Mouse (Mus musculus) midbrain, embryonic 14.5 days (tissue): ENCODE data around the gene Hipk2. TPM values are rescaled to one million over a fixed set of nuclear protein-coding genes. Genes with fewer than 3 reads are reported as not detected.

Experiments
- ATAC-seq: fragments of 200-750 bp; cut with Nextera tagmentation; 2 replicates; pipeline ENCODE4 v1.8.0; 2017; ENCODE audit warnings: moderate number of reproducible peaks, moderate library complexity; ENCODE audit not compliant: low FRiP score, low TSS enrichment
- DNase-seq: peaks from one replicate; pipeline ENCODE4 v3.0.0-alpha.2; 2015
- H3K27ac ChIP-seq: fragments of 300-500 bp; sonication (generic); replicated peaks from 2 replicates; pipeline ENCODE4 v1.5.1; 2014; ENCODE audit warnings: mild to moderate bottlenecking, low read depth, low read length, moderate library complexity
- H3K27me3 ChIP-seq: fragments of 300-500 bp; sonication (generic); 2 replicates; pipeline ENCODE4 v1.6.1; 2014; ENCODE audit warnings: low read length, control low read depth, mixed read lengths; ENCODE audit not compliant: control insufficient read depth, insufficient read depth
- H3K36me3 ChIP-seq: fragments of 300-500 bp; sonication (generic); 2 replicates; pipeline ENCODE4 v1.6.1; 2014; ENCODE audit warnings: low read length, control low read depth; ENCODE audit not compliant: control insufficient read depth, insufficient read depth
- H3K4me1 ChIP-seq: fragments of 300-500 bp; sonication (generic); 2 replicates; pipeline ENCODE4 v1.6.1; 2014; ENCODE audit warnings: mild to moderate bottlenecking, antibody characterized with exemption, low read length, control low read depth; ENCODE audit not compliant: control insufficient read depth, insufficient read depth
- H3K4me2 ChIP-seq: fragments of 300-500 bp; sonication (generic); 2 replicates; pipeline ENCODE4 v1.6.1; 2014; ENCODE audit warnings: mild to moderate bottlenecking, low read length, moderate library complexity
- H3K4me3 ChIP-seq: fragments of 300-500 bp; sonication (generic); replicated peaks from 2 replicates; pipeline ENCODE4 v1.5.1; 2014; ENCODE audit warnings: low read depth, low read length
- H3K9ac ChIP-seq: fragments of 300-500 bp; sonication (generic); replicated peaks from 2 replicates; pipeline ENCODE4 v1.6.1; 2014; ENCODE audit warnings: mild to moderate bottlenecking, low read length, moderate library complexity
- H3K9me3 ChIP-seq: fragments of 300-500 bp; sonication (generic); 2 replicates; pipeline ENCODE4 v1.6.1; 2016; ENCODE audit warnings: low read length, control low read depth, mixed read lengths; ENCODE audit not compliant: control insufficient read depth
- WGBS: fragments of 180-500 bp; shearing (Covaris S2); extraction: QIAGEN DNeasy Blood & Tissue Kit; methylation state at CpG from one replicate; pipeline ENCODE4 v1.1.7; 2014; 5-methylcytosine and 5-hydroxymethylcytosine counted together
- polyA plus RNA-seq: library from polyadenylated mRNA; unstranded; fragments of >200 nt; fragmentation: Nextera tagmentation; extraction: Ambion mirVana; gene quantifications from 2 replicates; pipeline ENCODE4 v1.2.1, GENCODE M21; 2014

The Hipk2 gene
- polyA plus RNA-seq, 1 experiment from 2014 or later, result 41.3 TPM

GRCm38 (mm10) chr6:38779411-38779810, 96.6 kb downstream of the Hipk2 start:
- Histone ChIP-seq H3K4me1 (no peaks in the 10 kb centered on the region; the same call in 1 of the 2 replicates), H3K4me2 (no peak overlapping the region), H3K9me3 (no peaks in the 10 kb centered on the region), H3K9ac (no peak overlapping the region), H3K27me3 (no peaks in the 10 kb centered on the region), H3K27ac (no peak overlapping the region), H3K4me3 (no peak overlapping the region), H3K36me3 (no peaks in the 10 kb centered on the region)
- ATAC-seq (no peak), DNase-seq (no peak)
- 95% methylated on average over 7 of the region's 7 CpGs for WGBS

GRCm38 (mm10) chr6:38778887-38779286, 97.1 kb downstream of the Hipk2 start:
- Histone ChIP-seq H3K4me2 (no peak overlapping the region), H3K27ac (no peak overlapping the region), H3K9ac (no peak overlapping the region), H3K4me3 (no peak overlapping the region), H3K36me3 (no peaks in the 10 kb centered on the region), H3K9me3 (no peaks in the 10 kb centered on the region), H3K27me3 (no peaks in the 10 kb centered on the region), H3K4me1 (no peaks in the 10 kb centered on the region; the same call in 1 of the 2 replicates)
- ATAC-seq (no peak), DNase-seq (no peak)

DNA sequence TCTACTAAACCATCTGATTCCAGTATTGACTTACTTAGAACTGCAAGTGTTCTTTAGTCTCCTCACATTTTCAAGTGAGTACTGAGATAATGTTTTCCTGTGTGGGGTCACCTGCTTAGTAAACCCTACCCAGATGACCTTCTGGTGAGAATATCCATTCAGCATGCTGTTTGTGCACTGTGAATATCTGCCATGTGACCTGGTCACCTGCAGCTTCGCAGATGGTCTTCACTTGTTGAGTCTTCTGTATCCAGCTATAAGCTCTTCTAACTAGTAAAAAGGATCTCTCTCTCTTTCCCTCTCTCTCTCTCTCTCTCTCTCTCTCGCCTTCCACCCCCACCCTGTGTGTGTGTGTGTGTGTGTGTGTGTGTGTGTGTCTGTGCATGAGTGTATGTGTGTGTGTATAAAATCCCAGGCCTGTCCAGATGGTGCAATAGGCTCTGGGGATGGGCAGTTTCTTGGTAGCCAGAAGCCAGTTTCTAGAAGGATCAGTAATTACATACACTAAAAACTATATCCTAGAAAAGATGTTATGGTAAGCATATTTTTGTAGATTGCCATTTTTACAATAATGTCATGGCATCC, 99.9 kb downstream of the Hipk2 start:
- H3K27ac ChIP-seq, result no peak overlapping the region
- ATAC-seq (no peak), DNase-seq (no peak)
- H3K36me3 ChIP-seq, result no peaks in the 10 kb centered on the region
- no peak overlapping the region for H3K4me3 ChIP-seq
- H3K9me3 ChIP-seq, result no peaks in the 10 kb centered on the region
- no peaks in the 10 kb centered on the region for H3K27me3 ChIP-seq
- no peak overlapping the region for H3K9ac ChIP-seq
- WGBS, result 81% methylated on average over 2 of the region's 2 CpGs
- no peaks in the 10 kb centered on the region; the same call in 1 of the 2 replicates for H3K4me1 ChIP-seq
- H3K4me2 ChIP-seq, result no peak overlapping the region

- H3K36me3 ChIP-seq, result no peaks in the 10 kb centered on the region
- no peaks in the 10 kb centered on the region for H3K4me1 ChIP-seq
- 96% methylated on average over 7 of the region's 7 CpGs for WGBS
- H3K9me3 ChIP-seq, result no peaks in the 10 kb centered on the region
- no peaks in the 10 kb centered on the region for H3K27me3 ChIP-seq
- no peak overlapping the region for H3K4me2 ChIP-seq
- DNase-seq, result no peak
- no peak overlapping the region for H3K9ac ChIP-seq
- no peak overlapping the region for H3K4me3 ChIP-seq
- ATAC-seq, result no peak
- no peak overlapping the region for H3K27ac ChIP-seq
Observed at GRCm38 (mm10) chr6:38772836-38773518, 103.0 kb downstream of the Hipk2 start.

GRCm38 (mm10) chr6:38771061-38771667, 104.8 kb downstream of the Hipk2 start:
- Histone ChIP-seq H3K4me2 (no peak overlapping the region), H3K27me3 (no peaks in the 10 kb centered on the region), H3K4me1 (no peaks in the 10 kb centered on the region), H3K9ac (no peak overlapping the region), H3K36me3 (no peaks in the 10 kb centered on the region), H3K9me3 (no peaks in the 10 kb centered on the region), H3K4me3 (no peak overlapping the region), H3K27ac (no peak overlapping the region)
- ATAC-seq (no peak), DNase-seq (no peak)
- 77% methylated on average over 4 of the region's 4 CpGs for WGBS

DNA sequence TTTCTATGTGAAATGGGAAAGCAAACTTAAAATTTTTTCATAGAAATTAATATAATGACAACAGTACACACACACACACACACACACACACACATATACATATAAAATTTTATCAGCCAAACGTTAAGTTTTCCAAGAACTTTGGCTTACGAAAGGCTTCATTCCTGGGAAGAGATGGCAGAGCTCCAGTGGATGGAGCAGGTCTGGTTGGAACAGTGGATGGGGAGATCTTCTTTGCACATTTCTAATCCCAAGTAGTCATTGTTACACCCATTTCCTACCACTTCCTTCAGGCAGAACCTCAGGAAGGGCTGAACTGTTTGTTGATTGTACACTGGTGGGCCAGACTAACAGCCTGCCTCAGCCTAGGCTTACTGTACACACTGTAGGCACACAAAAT, 106.3 kb downstream of the Hipk2 start:
- no peaks in the 10 kb centered on the region for H3K9me3 ChIP-seq
- ATAC-seq (no peak), DNase-seq (no peak)
- WGBS, result 92% methylated on average over 2 of the region's 2 CpGs
- H3K9ac ChIP-seq, result no peak overlapping the region
- H3K27ac ChIP-seq, result no peak overlapping the region
- H3K4me1 ChIP-seq, result no peaks in the 10 kb centered on the region
- no peaks in the 10 kb centered on the region for H3K27me3 ChIP-seq
- H3K4me2 ChIP-seq, result no peak overlapping the region
- no peak overlapping the region for H3K4me3 ChIP-seq
- H3K36me3 ChIP-seq, result no peaks in the 10 kb centered on the region

- Histone ChIP-seq H3K36me3 (no peaks in the 10 kb centered on the region), H3K27ac (no peak overlapping the region), H3K9ac (no peak overlapping the region), H3K9me3 (no peaks in the 10 kb centered on the region), H3K4me3 (no peak overlapping the region), H3K4me1 (0 out of 2 replicates have a peak, but pooled peaks cover 8% of the 10 kb centered on the region), H3K4me2 (no peak overlapping the region), H3K27me3 (no peaks in the 10 kb centered on the region)
- ATAC-seq (no peak), DNase-seq (no peak)
- WGBS, result 76% methylated on average over 6 of the region's 6 CpGs
Observed at GRCm38 (mm10) chr6:38762588-38763265, 113.2 kb downstream of the Hipk2 start.

- Histone ChIP-seq H3K9me3 (no peaks in the 10 kb centered on the region), H3K4me2 (no peak overlapping the region), H3K9ac (no peak overlapping the region), H3K27ac (no peak overlapping the region), H3K36me3 (no peaks in the 10 kb centered on the region), H3K4me1 (0 out of 2 replicates have a peak, but pooled peaks cover 10% of the 10 kb centered on the region), H3K27me3 (no peaks in the 10 kb centered on the region), H3K4me3 (no peak overlapping the region)
- DNase-seq, result no peak
- ATAC-seq, result no peak
- 62% methylated on average over 7 of the region's 7 CpGs for WGBS
Observed at GRCm38 (mm10) chr6:38762006-38762405, 114.0 kb downstream of the Hipk2 start.
